Mouse (Mus musculus) limb, embryonic 11.5 days (tissue): Measurements from ENCODE around the gene Prox1. TPM values are rescaled to one million over a fixed set of nuclear protein-coding genes. Genes with fewer than 3 reads are reported as not detected.

Source experiments
- polyA plus RNA-seq: library from polyadenylated mRNA; unstranded; fragments of >200 nt; fragmentation: Nextera tagmentation; extraction: Ambion mirVana; gene quantifications from 2 replicates; pipeline ENCODE4 v1.2.1, GENCODE M21; 2014

The Prox1 gene
- polyA plus RNA-seq, 1 experiment from 2014 or later = 1.2 TPM

Other genes with a start within 250 kb of the Prox1 start
- gene Smyd2, start 248.4 kb downstream of the Prox1 start, polyA plus RNA-seq = 71.5 and 71.8 TPM in 2 replicates